Mouse (Mus musculus) embryonic fibroblast, embryonic 13.5 days (primary cell): ENCODE data around the gene Cd200r3.

Experiments
- CTCF ChIP-seq: IDR thresholded peaks from 2 replicates; pipeline ENCODE4 v1.5.1; 2011; ENCODE audit warnings: mild to moderate bottlenecking, control low read depth, low read length, moderate library complexity, borderline replicate concordance; ENCODE audit not compliant: insufficient read depth
- POLR2A ChIP-seq: IDR thresholded peaks from 2 replicates; pipeline ENCODE4 v1.6.1; 2011; ENCODE audit warnings: low read depth, mild to moderate bottlenecking, control low read depth, low read length, moderate library complexity

DNA sequence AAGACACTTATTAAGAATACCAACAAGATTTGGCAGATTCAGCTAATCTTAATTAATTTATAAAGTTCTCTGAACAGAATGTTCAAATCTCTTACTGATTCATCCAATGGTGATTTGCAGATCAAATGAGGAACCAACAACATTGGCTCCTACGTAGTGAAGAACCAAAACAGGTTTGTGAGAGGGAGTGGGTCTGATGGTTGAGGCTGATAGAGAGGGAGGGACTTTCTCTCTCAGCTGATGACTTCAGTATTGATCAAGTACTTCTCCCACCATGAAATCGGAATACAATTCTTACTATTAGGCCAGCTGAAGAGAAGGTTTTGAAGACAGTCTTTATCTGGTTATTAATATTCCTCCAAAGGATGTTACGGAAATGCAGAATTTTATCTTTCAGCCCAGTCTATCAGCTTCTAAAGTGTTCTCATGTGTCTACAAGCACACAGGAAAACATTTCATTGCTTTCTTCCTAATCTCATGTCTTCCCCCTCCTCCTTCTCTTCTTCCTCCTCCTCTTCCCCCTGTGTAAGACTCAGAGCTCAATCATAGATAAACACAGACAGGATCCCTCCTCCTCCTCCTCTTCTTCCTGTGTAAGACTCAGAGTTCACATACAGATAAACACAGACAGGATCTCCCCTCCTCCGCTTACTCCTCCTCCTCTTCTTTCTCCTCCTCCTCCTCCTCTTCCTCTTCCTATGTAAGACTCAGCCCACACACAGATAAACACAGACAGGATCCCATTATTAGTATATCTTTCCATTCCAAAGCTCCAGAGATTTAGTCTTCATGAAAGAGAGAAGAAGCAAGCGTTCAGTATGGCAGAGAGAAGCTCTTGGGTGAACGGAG lies 21.3 kb downstream of the Cd200r3 start:
- TF ChIP-seq CTCF: no peak
- TF ChIP-seq POLR2A: no peak
